Mouse (Mus musculus) spleen, adult 2 months (tissue): Measurements from ENCODE around the gene 1700013F07Rik. TPM values are rescaled to one million over a fixed set of nuclear protein-coding genes. Genes with fewer than 3 reads are reported as not detected.

Experiments
- DNase-seq, 2 experiments: peaks; one replicate each; pipeline versions ENCODE4 v3.0.0 to v3.0.0-alpha.2; 2012 to 2021; ENCODE audit warnings: low spot score in 2 of 2, low read depth in 1 of 2
- H3K27ac ChIP-seq: fragments of 200-500 bp; 2 replicates; pipeline ENCODE4 v1.5.1; 2012; ENCODE audit warnings: low read length, inconsistent platforms; ENCODE audit not compliant: insufficient read depth
- H3K27me3 ChIP-seq: fragments of 200-500 bp; 2 replicates; pipeline ENCODE4 v1.6.1; 2012; ENCODE audit warnings: mild to moderate bottlenecking, moderate library complexity, low read length, inconsistent platforms; ENCODE audit not compliant: control insufficient read depth, insufficient read depth
- H3K36me3 ChIP-seq: fragments of 200-500 bp; 2 replicates; pipeline ENCODE4 v1.6.1; 2012; ENCODE audit warnings: mild to moderate bottlenecking, low read length, inconsistent platforms; ENCODE audit not compliant: control insufficient read depth, insufficient read depth
- H3K4me1 ChIP-seq: fragments of 200-500 bp; 2 replicates; pipeline ENCODE4 v1.6.1; 2011; ENCODE audit warnings: inconsistent platforms; ENCODE audit not compliant: control insufficient read depth, insufficient read depth, insufficient read length
- H3K4me3 ChIP-seq: fragments of 200-500 bp; 2 replicates; pipeline ENCODE4 v1.5.1; 2011; ENCODE audit warnings: mild to moderate bottlenecking, inconsistent platforms; ENCODE audit not compliant: insufficient read depth, insufficient read length; ENCODE audit errors: extremely low read depth
- CTCF ChIP-seq: fragments of 200-500 bp; IDR thresholded peaks from 2 replicates; pipeline ENCODE4 v1.5.1; 2011; ENCODE audit warnings: mild to moderate bottlenecking, inconsistent platforms; ENCODE audit not compliant: insufficient read depth, insufficient read length, insufficient replicate concordance; ENCODE audit errors: extremely low read depth
- POLR2A ChIP-seq: fragments of 200-500 bp; IDR thresholded peaks from 2 replicates; pipeline ENCODE4 v1.6.1; 2011; ENCODE audit warnings: low read depth, low read length, inconsistent platforms
- WGBS: fragments of 180-500 bp; shearing (Covaris S2); methylation state at CpG from one replicate; pipeline ENCODE4 v1.1.7; 2018; 5-methylcytosine and 5-hydroxymethylcytosine counted together
- polyA plus RNA-seq: library from polyadenylated mRNA; depleted of rRNA; stranded (reverse); fragments of >200 nt; gene quantifications from 2 replicates; pipeline ENCODE4 v1.2.3, GENCODE M21; 2012

The 1700013F07Rik gene
- polyA plus RNA-seq, 1 experiment, result not detected

- Histone ChIP-seq H3K4me1 (no peaks in the 10 kb centered on the region), H3K27ac (no peak overlapping the region), H3K36me3 (no peaks in the 10 kb centered on the region), H3K4me3 (no peak overlapping the region), H3K27me3 (0 out of 2 replicates have a peak, but pooled peaks cover 1% of the 10 kb centered on the region)
- WGBS, result 94% methylated on average over 8 of the region's 8 CpGs
- no peak for DNase-seq
- TF ChIP-seq POLR2A, result no peak
- no peak for TF ChIP-seq CTCF
Measured at GRCm38 (mm10) chr3:108528489-108528888, 5.5 kb upstream of the 1700013F07Rik start.

- 78% methylated on average over 9 of the region's 9 CpGs for WGBS
- no peak for DNase-seq
- Histone ChIP-seq H3K4me3 (no peak overlapping the region), H3K36me3 (no peaks in the 10 kb centered on the region), H3K4me1 (peaks cover 4% of the 10 kb centered on the region), H3K27me3 (peaks cover 5% of the 10 kb centered on the region; the same call in 1 of the 2 replicates), H3K27ac (peak overlapping the region; percentile 21; the same call in 1 of the 2 replicates)
- no peak for TF ChIP-seq POLR2A
- TF ChIP-seq CTCF, result no peak
Measured at GRCm38 (mm10) chr3:108533114-108533885, 650 bp upstream of the 1700013F07Rik start.

- H3K4me3 ChIP-seq, result 0 out of 2 replicates have a peak overlapping the region, but pooled peaks have one; percentile 14
- TF ChIP-seq CTCF, result no peak
- TF ChIP-seq POLR2A, result no peak
- WGBS, result 16% methylated on average over 15 of the region's 15 CpGs
- H3K27me3 ChIP-seq, result peaks cover 5% of the 10 kb centered on the region; the same call in 1 of the 2 replicates
- no peak for DNase-seq
- peaks cover 4% of the 10 kb centered on the region for H3K4me1 ChIP-seq
- no peaks in the 10 kb centered on the region for H3K36me3 ChIP-seq
- H3K27ac ChIP-seq, result no peak overlapping the region
Measured at GRCm38 (mm10) chr3:108535896-108536516, 2.1 kb downstream of the 1700013F07Rik start.

GRCm38 (mm10) chr3:108536517-108537260 lies 2.7 kb downstream of the 1700013F07Rik start, which contains the start of gene 5330417C22Rik:
Gene 5330417C22Rik, minus strand, starts transcription at chr3:108536536.
- H3K27ac ChIP-seq, result no peak within 1 kb of the TSS
- peaks cover 4% of the 10 kb centered on the region for H3K4me1 ChIP-seq
- no peaks in the 10 kb centered on the region for H3K36me3 ChIP-seq
- WGBS, result under 1% methylated on average over 35 of the region's 35 CpGs
- peak; percentile 26 to 31 for DNase-seq
- peaks cover 5% of the 10 kb centered on the region; the same call in 1 of the 2 replicates for H3K27me3 ChIP-seq
- H3K4me3 ChIP-seq, result peak within 1 kb of the TSS; percentile 14; the same call in 1 of the 2 replicates
- no peak for TF ChIP-seq CTCF
- no peak for TF ChIP-seq POLR2A

- peak; percentile 65 to 74 for DNase-seq
- 2% methylated on average over 17 of the region's 17 CpGs for WGBS
- peaks cover 5% of the 10 kb centered on the region; the same call in 1 of the 2 replicates for H3K27me3 ChIP-seq
- TF ChIP-seq POLR2A (no peak), CTCF (peak; percentile 68; the same call in 1 of the 2 replicates)
- no peak overlapping the region for H3K4me3 ChIP-seq
- H3K27ac ChIP-seq, result no peak overlapping the region
- peaks cover 4% of the 10 kb centered on the region for H3K4me1 ChIP-seq
- H3K36me3 ChIP-seq, result no peaks in the 10 kb centered on the region
Measured at GRCm38 (mm10) chr3:108537303-108537702, 3.4 kb downstream of the 1700013F07Rik start.

- H3K4me1 ChIP-seq, result no peaks in the 10 kb centered on the region
- no peak for DNase-seq
- 81% methylated on average over 11 of the region's 11 CpGs for WGBS
- no peaks in the 10 kb centered on the region for H3K36me3 ChIP-seq
- no peak overlapping the region for H3K4me3 ChIP-seq
- TF ChIP-seq POLR2A, result no peak
- H3K27me3 ChIP-seq, result no peaks in the 10 kb centered on the region; the same call in 1 of the 2 replicates
- no peak overlapping the region for H3K27ac ChIP-seq
Measured at GRCm38 (mm10) chr3:108542299-108542698, 8.3 kb downstream of the 1700013F07Rik start.
